Mouse (Mus musculus) thymus, adult 2 months (tissue): ENCODE data around the gene Galnt7.

Source experiments
- CTCF ChIP-seq: fragments of 200-500 bp; IDR thresholded peaks from 2 replicates; pipeline ENCODE4 v1.5.1; 2012; ENCODE audit warnings: mild to moderate bottlenecking, control low read depth, low read length, moderate library complexity, borderline replicate concordance; ENCODE audit not compliant: control insufficient read depth, poor library complexity, insufficient read depth; ENCODE audit errors: extremely low read depth
- POLR2A ChIP-seq: fragments of 200-500 bp; IDR thresholded peaks from 2 replicates; pipeline ENCODE4 v1.6.1; 2012; ENCODE audit warnings: mild to moderate bottlenecking, low read length, control low read depth, moderate library complexity; ENCODE audit not compliant: control insufficient read depth, poor library complexity, insufficient read depth; ENCODE audit errors: extremely low read depth

- TF ChIP-seq CTCF: no peak
- no peak for TF ChIP-seq POLR2A
These were observed 100.5 kb downstream of the Galnt7 start for GRCm38 (mm10) chr8:57552102-57553032.
